Mouse (Mus musculus): ENCODE data around the gene Gm5142. TPM values are rescaled to one million over a fixed set of nuclear protein-coding genes. Genes with fewer than 3 reads are reported as not detected.

Gm5142 gene
- total RNA-seq, 1 experiment from 2014 or later = not detected

Other genes starting within 250 kb of the Gm5142 start
- not detected in 2 replicates for gene 1700129C05Rik, start 35.9 kb downstream of the Gm5142 start, total RNA-seq (2017)
- 32.4 and 33.6 TPM in 2 replicates for gene Rcbtb1, start 22.5 kb upstream of the Gm5142 start, total RNA-seq (2017)
- 2.3 and 7.1 TPM in 2 replicates for gene Gm6904, start 81.5 kb upstream of the Gm5142 start, total RNA-seq (2017)
- 2.8 and 5.9 TPM in 2 replicates for gene Phf11a, start 118.8 kb upstream of the Gm5142 start, total RNA-seq (2017)
- 49.8 and 55.0 TPM in 2 replicates for gene Phf11b, start 162.6 kb upstream of the Gm5142 start, total RNA-seq (2017)
- 3.4 and 6.6 TPM in 2 replicates for gene Phf11d, start 186.7 kb upstream of the Gm5142 start, total RNA-seq (2017)
- gene Phf11c, start 216.6 kb upstream of the Gm5142 start, total RNA-seq (2017) = 9.3 and 9.6 TPM in 2 replicates